Mouse (Mus musculus) induced T-regulatory cell, adult 2 months (primary cell): Measurements from ENCODE around the gene Mfn2.

Experiments
- DNase-seq: peaks from one replicate; pipeline ENCODE4 v3.0.0-alpha.2; 2012; ENCODE audit warnings: low read depth

Gene Mfn2

DNA sequence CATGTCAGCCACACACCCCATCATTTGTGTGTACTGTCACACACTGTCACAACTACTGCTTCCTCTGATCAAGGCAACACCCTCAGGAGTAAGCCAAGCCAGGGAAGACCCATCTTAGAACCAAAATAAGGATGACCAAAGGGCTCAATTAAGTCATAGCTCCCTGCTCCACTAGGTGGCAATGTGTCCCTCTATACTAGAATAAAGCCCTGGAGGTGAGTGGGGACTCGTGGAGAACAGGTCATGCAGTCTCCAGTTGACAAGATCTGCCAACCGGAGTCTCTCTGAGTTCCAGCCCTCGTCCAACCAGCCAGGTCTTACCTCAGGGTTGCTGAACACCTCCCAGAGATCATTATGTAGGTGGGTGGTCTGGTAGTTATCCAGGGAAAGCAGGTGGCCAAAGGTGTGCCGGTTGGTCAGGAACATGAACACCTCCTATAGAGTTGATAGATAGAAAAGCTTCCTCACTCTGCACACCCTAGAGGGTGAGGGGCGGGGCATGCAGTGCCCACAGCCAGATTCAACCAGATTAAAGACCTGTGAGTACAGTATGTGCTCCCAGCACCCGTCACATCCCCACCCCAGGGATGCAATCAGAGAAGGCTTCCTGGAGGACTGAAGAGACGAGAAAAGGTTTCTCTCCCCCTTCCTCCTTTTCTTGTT is 14.1 kb upstream of the Mfn2 start:
- DNase-seq, result peak; percentile 66

- no peak for DNase-seq
Observed at GRCm38 (mm10) chr4:147909486-147909885, 5.0 kb upstream of the Mfn2 start.

DNA sequence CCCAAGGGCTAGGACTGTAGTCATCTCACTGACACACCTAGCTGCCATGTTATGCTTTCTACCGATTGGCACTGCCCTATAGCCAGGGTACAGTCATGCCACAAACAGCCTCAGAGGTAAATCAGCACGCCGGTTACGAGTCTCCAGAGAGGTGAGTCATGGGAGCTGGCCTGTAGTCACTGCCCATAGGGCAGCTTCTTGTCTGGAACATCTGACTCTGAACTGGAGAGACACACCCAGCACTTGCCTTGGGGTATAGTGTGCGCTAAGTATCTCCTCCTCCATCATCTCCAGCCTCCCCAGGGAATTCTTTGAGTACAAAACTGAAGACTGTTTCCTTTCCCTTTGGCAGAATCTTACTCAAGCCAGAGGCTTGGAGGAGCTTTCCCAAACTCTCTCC is 1.7 kb upstream of the Mfn2 start:
- no peak for DNase-seq

- no peak for DNase-seq
Observed at GRCm38 (mm10) chr4:147905090-147905659, 671 bp upstream of the Mfn2 start.

- no peak for DNase-seq
Observed at GRCm38 (mm10) chr4:147903601-147904000, 903 bp downstream of the Mfn2 start.

GRCm38 (mm10) chr4:147902906-147903500 is 1.5 kb downstream of the Mfn2 start:
- DNase-seq, result no peak

GRCm38 (mm10) chr4:147900452-147900851 is 4.1 kb downstream of the Mfn2 start:
- DNase-seq, result no peak

DNA sequence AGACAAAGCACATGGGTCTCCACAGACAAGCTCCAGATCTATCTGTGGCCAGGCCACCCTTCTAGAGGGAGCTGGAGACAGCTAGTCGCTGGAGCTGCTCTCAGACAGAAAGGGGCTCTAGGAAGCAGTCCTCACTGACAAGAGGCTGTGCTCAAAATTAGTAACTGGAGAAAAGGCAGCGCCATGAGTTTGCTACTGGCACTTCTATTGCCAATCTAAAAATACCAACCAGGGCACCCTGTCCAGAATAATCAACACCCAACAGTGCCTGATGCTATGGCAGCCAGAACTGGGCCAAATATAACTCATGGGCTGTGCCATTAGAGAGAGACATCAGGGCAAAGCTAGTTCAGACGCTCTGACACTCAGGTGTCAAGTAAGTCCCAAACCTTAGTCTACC is 7.2 kb downstream of the Mfn2 start:
- DNase-seq, result no peak

DNA sequence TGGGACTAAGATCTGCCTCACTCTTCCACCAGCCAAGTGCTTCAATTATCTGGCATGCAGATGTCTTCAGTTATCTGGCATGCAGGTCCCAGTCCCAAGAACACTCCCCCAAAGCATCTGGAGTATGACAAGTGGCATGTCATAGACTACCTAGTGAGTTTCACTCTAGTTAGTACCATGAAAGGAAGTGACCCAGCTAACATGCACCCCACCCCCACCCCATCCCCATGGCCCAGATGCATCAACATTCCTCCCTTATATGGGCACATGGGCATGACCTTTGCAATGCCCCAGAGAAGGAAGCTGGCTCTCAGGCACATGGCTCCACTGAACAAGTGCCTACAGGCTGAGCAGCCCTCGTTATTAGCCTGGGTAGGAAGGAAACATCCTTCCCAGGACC is 8.1 kb downstream of the Mfn2 start:
- no peak for DNase-seq

DNA sequence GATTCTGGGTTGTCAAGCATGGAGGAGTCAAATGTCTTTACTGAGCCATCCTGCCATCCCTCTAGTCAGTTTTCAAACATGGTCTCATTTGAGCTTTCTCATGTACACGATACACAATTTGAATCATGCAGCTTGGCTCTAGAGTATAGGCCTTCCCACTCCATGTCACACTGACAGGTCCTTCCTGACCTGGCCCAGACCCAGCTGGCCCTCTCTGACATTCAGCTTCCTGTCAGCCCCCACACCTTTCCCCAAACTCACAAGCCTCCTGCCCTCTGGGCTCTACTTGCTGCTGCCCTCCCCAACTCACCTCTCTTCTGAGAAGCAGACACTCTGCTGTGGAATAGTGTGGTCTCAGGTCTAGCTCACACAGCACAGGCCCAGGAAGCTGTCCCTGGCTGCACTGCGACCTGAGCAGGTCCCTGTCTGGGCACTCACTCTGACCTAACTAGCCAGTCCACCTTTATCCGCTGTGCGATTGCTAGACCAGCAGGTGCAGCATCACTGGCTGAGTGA is 8.6 kb downstream of the Mfn2 start:
- DNase-seq, result no peak

DNA sequence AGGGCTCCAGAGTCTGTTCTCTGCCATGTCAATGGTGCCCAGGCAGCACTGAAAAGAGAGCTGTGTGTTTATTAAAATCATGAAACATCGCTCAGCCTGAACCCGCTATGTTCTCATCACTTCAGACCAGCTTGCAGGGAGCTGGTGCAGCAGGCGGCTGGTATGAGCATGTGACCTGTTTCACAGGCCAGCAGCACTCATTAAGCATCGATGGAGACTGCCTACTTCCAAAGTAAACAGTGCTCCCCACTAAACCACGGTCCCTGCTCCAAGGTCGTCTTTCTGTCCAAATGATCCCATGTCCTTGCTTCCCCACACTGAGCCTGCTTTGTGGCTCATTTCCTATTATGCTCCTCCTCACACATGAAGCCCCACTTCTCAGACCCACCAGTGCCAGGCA is 14.2 kb downstream of the Mfn2 start:
- no peak for DNase-seq

DNA sequence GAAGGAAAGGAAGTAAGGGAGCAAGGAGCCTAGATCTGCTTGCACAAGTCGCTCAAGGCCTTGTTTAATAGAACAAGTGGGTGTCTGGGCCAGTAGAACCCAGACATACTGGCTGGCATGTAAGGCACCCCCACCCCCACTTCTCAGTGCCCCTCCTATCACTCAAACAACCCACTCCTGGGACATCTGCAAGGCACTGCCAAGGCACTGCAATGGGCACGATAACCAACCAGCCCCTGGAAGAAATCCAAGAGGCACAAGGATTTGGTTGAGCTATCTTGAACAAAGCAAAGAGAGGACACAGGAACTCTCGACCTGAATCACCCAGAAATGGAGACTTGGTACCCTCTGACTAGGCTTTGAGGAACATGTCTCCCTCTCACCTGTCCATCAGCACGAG is 16.3 kb downstream of the Mfn2 start:
- no peak for DNase-seq

- no peak for DNase-seq
Observed at GRCm38 (mm10) chr4:147887277-147887676, 17.2 kb downstream of the Mfn2 start.

GRCm38 (mm10) chr4:147886158-147886557 is 18.3 kb downstream of the Mfn2 start:
- DNase-seq, result no peak

- no peak for DNase-seq
Observed at GRCm38 (mm10) chr4:147884138-147884537, 20.4 kb downstream of the Mfn2 start.

GRCm38 (mm10) chr4:147883041-147883440 is 21.5 kb downstream of the Mfn2 start:
- no peak for DNase-seq

DNA sequence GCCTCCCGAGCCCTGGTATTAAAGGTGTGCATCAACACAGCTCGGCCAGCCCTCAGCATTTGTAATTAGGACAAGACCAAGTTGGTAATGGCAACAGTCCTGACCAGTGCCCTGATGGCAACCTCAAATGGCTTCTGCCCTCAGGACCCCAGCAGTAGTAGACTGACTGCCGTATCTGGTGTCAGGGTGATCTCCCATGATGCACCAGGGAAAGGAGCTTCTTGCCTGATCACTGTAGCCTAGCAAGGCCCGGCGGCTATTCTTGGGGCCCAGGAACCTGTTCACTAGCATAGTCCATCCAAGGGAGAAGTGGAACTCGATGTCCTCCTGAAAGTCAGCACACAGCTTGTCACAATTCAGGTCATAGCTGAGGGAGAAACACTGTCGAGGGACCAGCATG is 22.7 kb downstream of the Mfn2 start:
- DNase-seq, result no peak

DNA sequence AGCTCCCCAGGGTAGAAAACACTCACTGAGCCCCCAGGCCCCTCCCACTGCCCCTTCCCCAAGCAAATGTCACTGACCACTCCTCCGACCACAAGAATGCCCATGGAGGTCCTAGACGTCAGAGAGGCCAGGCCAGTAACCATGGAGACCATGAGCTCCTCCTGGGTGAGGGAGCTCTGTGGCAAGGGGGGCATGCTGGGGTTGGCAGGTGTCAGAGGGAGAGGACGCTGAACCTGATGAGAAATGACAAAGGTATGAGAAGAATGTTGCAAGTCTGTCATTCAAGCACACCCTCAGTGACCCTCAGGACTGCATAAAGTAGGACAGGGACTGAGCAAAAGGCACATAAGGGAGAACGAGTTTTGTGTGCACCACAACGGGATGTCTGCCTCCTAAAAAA is 24.6 kb downstream of the Mfn2 start:
- no peak for DNase-seq

- no peak for DNase-seq
Observed at GRCm38 (mm10) chr4:147879456-147879855, 25.0 kb downstream of the Mfn2 start.

GRCm38 (mm10) chr4:147878537-147878936 is 26.0 kb downstream of the Mfn2 start:
- DNase-seq, result no peak

DNA sequence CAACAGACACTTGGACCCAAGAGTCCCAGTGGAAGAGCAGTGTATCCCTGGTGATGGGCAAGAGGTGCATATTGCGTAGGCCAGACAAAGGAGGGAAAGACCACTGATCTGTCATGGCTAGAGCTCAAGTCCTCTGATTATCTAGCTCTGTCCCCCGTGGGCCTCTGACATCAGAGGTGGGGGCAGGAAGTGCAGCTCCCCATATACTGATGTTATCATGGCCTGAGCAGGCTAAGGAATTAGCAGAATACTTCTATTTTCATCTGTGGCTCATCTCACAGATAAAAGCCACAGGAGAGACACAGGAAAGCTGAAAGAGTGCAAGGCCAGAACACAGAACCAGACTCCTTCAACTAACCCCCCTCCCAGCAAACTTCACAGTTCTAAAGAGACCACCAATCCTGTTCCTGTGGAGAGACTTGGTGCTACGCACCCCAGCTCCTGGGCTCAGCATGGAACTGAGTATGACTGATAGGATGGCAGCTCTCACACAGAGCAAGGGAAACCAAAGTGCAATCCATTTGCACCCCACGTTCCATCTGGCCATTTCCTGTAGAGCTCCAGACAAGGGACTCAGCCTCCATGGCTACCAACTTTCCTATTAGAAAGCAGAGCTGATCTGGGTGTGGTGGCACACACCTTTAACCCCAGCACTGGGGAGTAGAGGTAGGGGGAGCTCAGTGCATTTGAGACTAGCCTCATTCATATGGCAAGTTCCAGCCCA is 28.5 kb downstream of the Mfn2 start:
- DNase-seq, result peak; percentile 39

DNA sequence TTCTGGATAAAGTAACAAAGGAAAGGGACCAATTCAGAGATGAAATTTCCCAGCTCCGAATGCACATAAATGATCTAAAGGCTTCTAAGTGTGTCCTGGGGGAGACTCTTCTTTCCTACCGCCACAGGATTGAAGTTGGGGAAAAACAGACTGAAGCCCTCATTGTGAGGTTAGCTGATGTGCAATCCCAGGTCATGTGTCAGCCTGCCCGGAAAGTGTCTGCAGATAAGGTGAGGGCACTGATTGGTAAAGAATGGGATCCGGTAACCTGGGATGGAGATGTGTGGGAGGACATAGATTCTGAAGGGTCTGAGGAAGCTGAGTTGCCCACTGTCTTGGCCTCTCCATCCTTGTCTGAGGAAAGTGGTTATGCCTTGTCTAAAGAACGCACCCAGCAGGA is 35.3 kb downstream of the Mfn2 start:
- peak; percentile 40 for DNase-seq

DNA sequence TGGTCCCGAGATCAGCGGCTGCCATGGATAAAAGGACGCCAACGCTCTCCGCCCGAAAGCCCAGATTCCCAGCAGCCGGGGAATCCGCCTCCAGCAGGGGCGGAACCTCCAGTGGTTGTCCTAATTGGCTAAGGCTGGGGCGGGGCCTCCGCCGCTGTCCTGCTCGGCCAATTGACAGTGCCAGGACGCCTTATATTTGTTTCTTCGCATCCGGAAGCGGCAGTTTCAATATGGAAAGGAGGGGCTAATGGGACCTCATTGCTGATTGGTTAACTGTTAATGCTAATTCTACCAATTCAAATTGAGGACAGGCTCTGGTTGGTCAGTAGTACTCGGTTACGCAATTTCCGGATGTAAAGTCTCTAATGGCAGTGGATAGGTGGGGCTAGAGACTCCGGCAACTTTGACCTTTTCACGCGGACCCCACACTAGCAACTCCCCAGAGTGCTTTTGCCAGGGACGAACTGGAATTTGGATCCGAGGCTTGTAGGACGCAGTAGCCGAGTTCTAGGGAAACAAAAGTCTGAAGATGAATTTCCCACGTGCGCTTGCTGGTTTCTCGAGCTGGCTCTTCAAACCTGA is 36.0 kb downstream of the Mfn2 start, which contains the start of the genes Miip and Fv1:
Miip (minus strand) TSS at position 367 of the 582 bp plus-strand sequence.
Fv1 (plus strand) TSS at position 530 of the 582 bp plus-strand sequence.
- peak; percentile 98 for DNase-seq
